Mouse (Mus musculus): ENCODE measurements at regions not wholly inside any gene's neighbourhood (a gene's known extent, or its start where the extent isn't known, plus 50 kb on each side); places are given as distances from the start of the nearest gene placed in this dataset.

GRCm38 (mm10) chr9:33209083-33209482 lies 573.1 kb downstream of the Ets1 start:
- no peak for DNase-seq (ENCODE audit: low spot score in 2 of 2)

DNA sequence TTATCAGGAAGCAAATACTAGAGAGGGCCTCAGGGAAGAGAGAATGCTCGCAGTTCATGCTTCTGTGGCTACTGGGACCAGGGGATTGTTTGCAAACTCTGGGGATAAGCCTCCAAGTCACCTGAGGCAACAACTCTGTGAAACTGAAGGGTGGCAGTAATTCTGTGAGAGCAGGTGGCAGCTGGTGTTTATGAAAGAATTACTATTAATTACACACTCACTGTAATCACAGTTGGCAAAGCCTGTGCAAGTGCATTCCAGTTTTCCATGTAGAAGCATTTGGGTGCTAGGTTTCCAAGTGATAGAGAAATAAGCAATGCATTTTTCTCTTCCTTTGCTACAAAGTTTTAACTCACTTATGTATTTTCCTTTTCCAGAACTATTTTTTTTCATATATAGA lies 578.5 kb downstream of the Ets1 start:
- DNase-seq (ENCODE audit: low spot score in 2 of 2) = no peak

- no peak for DNase-seq (ENCODE audit: low spot score in 2 of 2)
These were observed 585.0 kb downstream of the Ets1 start for GRCm38 (mm10) chr9:33220981-33221380.

- DNase-seq (ENCODE audit: low spot score in 2 of 2) = no peak
These were observed 586.2 kb downstream of the Ets1 start for GRCm38 (mm10) chr9:33222066-33222805.

DNA sequence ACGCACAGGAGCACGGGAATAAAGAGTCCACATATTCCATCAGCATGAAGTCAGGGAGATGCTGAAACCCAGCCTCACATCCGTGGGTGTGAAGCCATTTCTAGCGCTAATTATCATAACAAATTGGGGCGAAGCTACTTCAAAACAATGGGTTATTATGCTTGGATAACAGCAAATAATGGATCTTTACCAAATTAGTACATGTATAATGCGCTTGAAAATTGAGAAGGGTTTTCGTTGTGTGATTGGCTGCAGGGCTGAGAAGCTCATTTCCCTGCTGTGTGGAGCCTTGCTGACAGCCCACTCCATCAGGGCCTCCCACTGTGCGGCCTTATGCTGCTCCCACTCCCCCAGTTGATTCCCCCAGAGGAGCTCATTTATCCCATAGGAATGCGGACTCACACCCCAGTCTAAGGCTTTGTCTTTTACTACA lies 597.7 kb downstream of the Ets1 start:
- no peak for DNase-seq (ENCODE audit: low spot score in 2 of 2)

DNA sequence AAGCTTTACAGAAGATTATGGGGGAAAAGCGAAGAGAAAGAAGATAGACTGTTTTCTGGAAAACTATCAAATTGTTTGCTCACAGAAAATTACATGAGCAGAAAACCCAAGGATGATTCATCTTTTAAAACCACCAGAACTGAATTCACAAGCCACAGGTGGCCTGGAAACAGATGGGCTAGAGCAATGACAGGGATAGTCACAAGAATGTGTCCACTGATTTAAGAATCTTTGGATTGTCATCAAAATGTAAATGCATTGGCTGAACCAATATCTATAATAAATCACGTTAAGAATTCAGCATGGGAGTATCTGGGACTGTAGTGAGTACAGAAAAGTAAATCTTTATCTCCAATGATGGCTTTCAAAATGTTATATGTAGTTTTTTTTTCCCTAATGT lies 602.2 kb downstream of the Ets1 start:
- no peak for DNase-seq (ENCODE audit: low spot score in 2 of 2)

DNA sequence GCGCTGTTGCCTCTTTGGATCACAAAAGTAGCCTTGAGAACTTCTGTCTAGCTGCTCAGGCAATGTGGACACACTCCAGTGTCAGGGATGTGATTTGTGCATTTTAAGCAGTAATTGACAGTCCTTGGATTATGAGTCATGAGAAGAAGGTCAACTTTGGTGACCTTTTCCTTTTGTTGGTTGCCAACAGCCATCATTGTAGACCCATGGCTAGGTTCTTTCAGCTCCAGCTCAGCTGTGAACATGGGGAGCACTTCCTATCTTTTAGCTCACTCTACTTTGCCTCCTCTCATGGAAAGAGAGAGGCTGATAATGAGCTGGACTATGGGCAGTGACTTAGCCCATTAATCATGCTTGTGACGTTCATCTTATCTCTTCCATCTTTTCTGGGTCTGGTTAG lies 602.8 kb downstream of the Ets1 start:
- no peak for DNase-seq (ENCODE audit: low spot score in 2 of 2)

- no peak for DNase-seq (ENCODE audit: low spot score in 2 of 2)
These were observed 604.5 kb downstream of the Ets1 start for GRCm38 (mm10) chr9:33240506-33240905.

GRCm38 (mm10) chr9:33240914-33241635 lies 605.1 kb downstream of the Ets1 start:
- DNase-seq (ENCODE audit: low spot score in 2 of 2) = no peak

GRCm38 (mm10) chr9:33246932-33247331 lies 610.9 kb downstream of the Ets1 start:
- DNase-seq (ENCODE audit: low spot score in 2 of 2) = no peak

DNA sequence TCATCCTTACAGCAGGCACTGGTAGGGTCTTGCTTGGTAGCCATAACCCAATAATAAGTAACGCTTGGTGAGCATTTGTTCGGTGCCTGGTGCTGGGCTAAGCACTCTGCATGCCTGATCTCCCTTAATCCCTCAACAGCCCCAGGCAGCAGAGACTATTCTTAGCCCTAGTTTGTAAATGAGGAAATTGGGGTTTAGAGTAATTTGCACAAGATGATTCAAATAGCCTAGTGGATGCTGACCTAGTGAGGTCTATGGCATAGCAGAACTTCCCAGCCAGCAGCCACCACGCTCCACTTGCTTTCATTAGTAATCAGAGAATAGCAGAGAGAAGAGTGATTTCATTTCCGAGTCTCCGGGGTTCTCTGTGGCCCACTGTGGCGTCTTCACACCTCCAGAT lies 622.2 kb downstream of the Ets1 start:
- DNase-seq (ENCODE audit: low spot score in 2 of 2) = no peak

- DNase-seq (ENCODE audit: low spot score in 2 of 2) = peak; percentile 19 to 22
These were observed 624.1 kb downstream of the Ets1 start for GRCm38 (mm10) chr9:33260171-33260570.

DNA sequence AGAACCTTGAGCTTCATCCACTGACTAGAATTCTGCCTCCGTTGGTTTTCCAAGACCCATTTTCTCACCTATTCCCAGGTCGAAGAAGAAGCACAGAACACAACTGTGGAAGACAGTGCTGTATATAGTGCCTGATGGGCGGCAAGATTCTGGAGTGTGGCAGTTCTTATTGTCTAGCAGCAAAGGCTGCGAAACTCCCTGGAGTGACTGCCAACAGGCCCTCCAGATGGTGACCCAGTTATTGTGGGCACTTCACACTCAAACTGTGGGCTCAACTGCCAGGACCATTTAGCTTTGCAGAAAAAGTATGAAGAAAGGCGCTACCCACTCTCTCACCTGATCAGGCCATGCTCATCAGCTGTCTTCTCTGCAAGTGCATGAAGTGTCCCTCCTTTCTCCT lies 653.4 kb downstream of the Ets1 start:
- DNase-seq (ENCODE audit: low spot score in 2 of 2) = peak in 1 of 2 experiments; percentile 54

GRCm38 (mm10) chr9:33292116-33292515 lies 656.1 kb downstream of the Ets1 start:
- peak in 1 of 2 experiments; percentile 18 for DNase-seq (ENCODE audit: low spot score in 2 of 2)

DNA sequence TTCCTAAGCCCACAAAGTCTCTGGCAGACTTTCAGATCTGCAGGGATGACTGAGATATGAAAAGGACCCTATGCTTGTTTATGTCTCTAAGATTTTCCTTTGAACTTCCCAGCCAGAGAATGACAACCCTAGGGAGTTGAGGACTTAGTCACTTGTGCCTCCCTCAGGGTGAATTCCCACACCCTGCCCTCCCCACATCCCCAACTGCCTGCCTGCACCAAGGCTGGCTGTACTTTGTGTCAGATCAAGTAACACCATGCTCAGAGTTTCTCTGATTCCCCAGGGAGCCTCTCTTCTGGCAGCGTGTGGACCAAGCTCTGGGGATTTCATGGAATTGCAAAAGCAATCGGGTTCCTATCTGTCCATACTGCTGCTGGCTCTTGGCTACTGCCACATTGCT lies 659.9 kb downstream of the Ets1 start:
- DNase-seq (ENCODE audit: low spot score in 2 of 2) = no peak

DNA sequence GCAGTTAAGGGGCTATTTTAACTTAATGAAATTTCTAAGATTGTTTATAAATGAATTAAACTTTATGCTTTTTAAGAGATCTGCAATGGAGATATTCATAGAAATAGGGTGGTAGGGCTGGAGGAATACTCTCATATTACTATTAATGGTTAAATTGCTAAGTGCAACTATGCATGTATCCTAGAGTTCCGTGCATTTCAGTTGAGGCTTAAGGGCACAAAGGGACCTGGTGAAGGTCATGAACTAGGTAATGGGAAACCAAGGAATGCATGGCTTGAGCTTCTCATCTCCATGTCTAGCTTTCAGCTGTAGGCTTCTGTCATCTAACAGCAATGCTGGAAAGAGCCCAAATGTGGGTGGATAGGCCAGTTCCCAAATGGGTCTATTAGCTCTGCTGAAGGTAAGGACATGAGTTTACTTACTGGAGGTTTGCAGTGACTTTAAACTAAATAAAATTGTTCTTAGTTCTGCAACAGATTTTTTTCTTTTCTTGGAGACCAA lies 683.6 kb downstream of the Ets1 start:
- no peak for DNase-seq (ENCODE audit: low spot score in 2 of 2)

GRCm38 (mm10) chr9:33327722-33328121 lies 691.7 kb downstream of the Ets1 start:
- no peak for DNase-seq (ENCODE audit: low spot score in 2 of 2)

GRCm38 (mm10) chr9:33350258-33350657 lies 714.2 kb downstream of the Ets1 start:
- no peak for DNase-seq (ENCODE audit: low spot score in 2 of 2)

DNA sequence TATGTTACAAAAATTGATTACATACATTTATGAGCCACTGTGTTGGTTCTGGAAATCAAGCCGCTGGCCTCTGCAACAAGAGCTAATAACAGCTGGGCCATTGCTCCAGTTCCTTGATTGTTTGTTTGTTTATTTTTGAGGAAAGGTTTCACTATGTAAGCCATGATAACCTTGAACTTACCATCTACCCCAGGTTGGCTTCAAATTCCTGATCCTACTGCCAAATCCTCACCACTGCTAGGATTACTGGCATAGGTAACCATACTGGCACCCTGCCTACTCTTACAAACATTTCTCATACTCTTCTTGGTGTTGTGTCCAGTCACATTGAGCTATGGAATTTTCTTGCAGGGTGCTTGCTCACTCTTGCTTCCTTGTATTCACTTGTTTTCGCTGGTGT lies 720.6 kb downstream of the Ets1 start:
- DNase-seq (ENCODE audit: low spot score in 2 of 2) = no peak

GRCm38 (mm10) chr9:33360966-33361365 lies 724.9 kb downstream of the Ets1 start:
- no peak for DNase-seq (ENCODE audit: low spot score in 2 of 2)

- DNase-seq (ENCODE audit: low spot score in 2 of 2) = peak in 1 of 2 experiments; percentile 6
These were observed 753.1 kb downstream of the Ets1 start for GRCm38 (mm10) chr9:33389170-33389569.

GRCm38 (mm10) chr9:33404691-33405090 lies 768.7 kb downstream of the Ets1 start:
- DNase-seq (ENCODE audit: low spot score in 2 of 2) = no peak

DNA sequence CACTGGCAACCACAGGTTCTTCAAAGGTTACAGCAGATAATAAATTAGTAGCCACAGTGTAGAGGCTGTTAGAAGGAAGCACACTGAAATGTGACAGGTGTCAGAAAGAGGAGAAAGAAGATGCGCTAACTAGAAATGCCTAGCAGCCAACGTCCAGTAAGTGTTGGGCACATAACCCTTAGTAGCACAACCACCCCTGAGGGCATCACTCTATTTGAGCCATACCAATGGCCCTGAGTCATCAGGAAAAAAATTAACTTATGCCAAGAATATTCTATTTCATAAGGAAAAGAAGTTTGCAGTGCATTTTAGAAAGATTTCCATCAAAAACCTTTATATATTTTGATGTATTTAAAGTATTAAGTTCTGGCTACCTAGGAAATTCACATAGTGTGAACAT lies 771.5 kb downstream of the Ets1 start:
- no peak for DNase-seq (ENCODE audit: low spot score in 2 of 2)
